Mouse (Mus musculus) CH12.LX (cell line): ENCODE measurements around the gene P4ha1. TPM values are rescaled to one million over a fixed set of nuclear protein-coding genes. Genes with fewer than 3 reads are reported as not detected.
A peak's percentile ranks its signal among the peaks of the same experiment; 100 is the strongest.

Experiments
- DNase-seq: peaks from one replicate; pipeline ENCODE4 v3.0.0-alpha.2; 2013; ENCODE audit errors: extremely low read depth
- H3K27ac ChIP-seq: 2 replicates; pipeline ENCODE4 v1.5.1; 2012; ENCODE audit warnings: low read depth, mild to moderate bottlenecking, control low read depth, moderate library complexity; ENCODE audit not compliant: insufficient read depth
- H3K27me3 ChIP-seq: replicated peaks from 2 replicates; pipeline ENCODE3; 2012; ENCODE audit warnings: inconsistent platforms
- H3K36me3 ChIP-seq, 2 experiments: replicated peaks in 1 of 2; 2 replicates each; pipeline versions ENCODE3 to v1.6.1; 2012; ENCODE audit warnings: inconsistent platforms in 1 of 2, low read length in 1 of 2, mild to moderate bottlenecking in 1 of 2, mixed read lengths in 1 of 2, moderate library complexity in 1 of 2; ENCODE audit not compliant: control insufficient read depth in 1 of 2, insufficient read depth in 1 of 2
- H3K4me1 ChIP-seq, 2 experiments: 2 replicates each; pipeline ENCODE4 v1.6.1; 2012; ENCODE audit warnings: inconsistent platforms in 1 of 2, moderate library complexity in 1 of 2; ENCODE audit not compliant: insufficient read depth in 2 of 2, control insufficient read depth in 1 of 2
- H3K4me2 ChIP-seq: 2 replicates; pipeline ENCODE4 v1.6.1; 2012; ENCODE audit warnings: low read depth, mild to moderate bottlenecking, control low read depth; ENCODE audit not compliant: poor library complexity, insufficient read depth, severe bottlenecking
- H3K4me3 ChIP-seq, 3 experiments: fragments of 150-350 bp in 1 of 3; sonication (generic) in 1 of 3; replicated peaks in 1 of 3; 2 replicates each; pipeline versions ENCODE3 to v1.5.1; 2011 to 2012; ENCODE audit warnings: low read depth in 2 of 3, low read length in 2 of 3, mild to moderate bottlenecking in 2 of 3, moderate library complexity in 2 of 3, control low read depth in 1 of 3, improper control_type of control experiment in 1 of 3, inconsistent platforms in 1 of 3, mixed read lengths in 1 of 3; ENCODE audit not compliant: poor library complexity in 1 of 3
- H3K79me2 ChIP-seq: replicated peaks from 2 replicates; pipeline ENCODE4 v1.6.1; 2012; ENCODE audit warnings: mild to moderate bottlenecking, moderate library complexity; ENCODE audit not compliant: control insufficient read depth, poor library complexity, insufficient read depth, severe bottlenecking; ENCODE audit errors: extremely low read depth
- H3K9ac ChIP-seq: 2 replicates; pipeline ENCODE4 v1.6.1; 2012; ENCODE audit warnings: low read depth, mild to moderate bottlenecking, control low read depth, moderate library complexity; ENCODE audit not compliant: insufficient read depth
- H3K9me3 ChIP-seq: replicated peaks from 2 replicates; pipeline ENCODE3; 2012; ENCODE audit warnings: low read length, inconsistent platforms, mixed read lengths
- BHLHE40 ChIP-seq: IDR thresholded peaks from 2 replicates; pipeline ENCODE4 v1.6.1; 2011; ENCODE audit warnings: mild to moderate bottlenecking, low read depth, low read length, improper control_type of control experiment
- CHD1 ChIP-seq: IDR thresholded peaks from 2 replicates; pipeline ENCODE4 v1.6.1; 2012; ENCODE audit warnings: low read depth, low read length, improper control_type of control experiment, inconsistent platforms
- CHD2 ChIP-seq: IDR thresholded peaks from 2 replicates; pipeline ENCODE4 v1.6.1; 2011; ENCODE audit warnings: low read length, improper control_type of control experiment
- CTCF ChIP-seq, 2 experiments: IDR thresholded peaks in 1 of 2; conservative IDR thresholded peaks in 1 of 2; 2 replicates each; pipeline ENCODE4 v1.5.1; 2011 to 2012; ENCODE audit warnings: low read depth in 2 of 2, low read length in 2 of 2, improper control_type of control experiment in 1 of 2, inconsistent platforms in 1 of 2, mild to moderate bottlenecking in 1 of 2, moderate library complexity in 1 of 2
- ELF1 ChIP-seq: IDR thresholded peaks from 2 replicates; pipeline ENCODE4 v1.6.1; 2014; ENCODE audit warnings: low read depth, mild to moderate bottlenecking, inconsistent platforms, low read length, improper control_type of control experiment
- EP300 ChIP-seq: IDR thresholded peaks from 2 replicates; pipeline ENCODE4 v1.6.1; 2011; ENCODE audit warnings: low read length, improper control_type of control experiment
- ETS1 ChIP-seq: conservative IDR thresholded peaks from 2 replicates; pipeline ENCODE4 v1.6.1; 2012; ENCODE audit warnings: low read depth, mild to moderate bottlenecking, inconsistent platforms, low read length, improper control_type of control experiment, moderate library complexity
- GABPA ChIP-seq: IDR thresholded peaks from 2 replicates; pipeline ENCODE4 v1.6.1; 2012; ENCODE audit warnings: low read depth, low read length, improper control_type of control experiment, inconsistent platforms; ENCODE audit not compliant: insufficient replicate concordance
- HCFC1 ChIP-seq: IDR thresholded peaks from 2 replicates; pipeline ENCODE4 v1.6.1; 2012; ENCODE audit warnings: low read depth, mild to moderate bottlenecking, inconsistent platforms, low read length, improper control_type of control experiment
- IRF4 ChIP-seq: IDR thresholded peaks from 2 replicates; pipeline ENCODE4 v1.6.1; 2014; ENCODE audit warnings: low read depth, mild to moderate bottlenecking, inconsistent platforms, low read length, improper control_type of control experiment
- JUND ChIP-seq: conservative IDR thresholded peaks from 2 replicates; pipeline ENCODE4 v1.6.1; 2011; ENCODE audit warnings: low read depth, low read length, improper control_type of control experiment
- KAT2A ChIP-seq: IDR thresholded peaks from 2 replicates; pipeline ENCODE4 v1.6.1; 2012; ENCODE audit warnings: low read length, improper control_type of control experiment, inconsistent platforms; ENCODE audit not compliant: insufficient replicate concordance
- MAFK ChIP-seq: IDR thresholded peaks from 2 replicates; pipeline ENCODE4 v1.6.1; 2011; ENCODE audit warnings: low read length, improper control_type of control experiment; ENCODE audit not compliant: insufficient replicate concordance
- MAX ChIP-seq: IDR thresholded peaks from 2 replicates; pipeline ENCODE4 v1.6.1; 2011; ENCODE audit warnings: low read length, improper control_type of control experiment
- MAZ ChIP-seq: IDR thresholded peaks from 2 replicates; pipeline ENCODE4 v1.6.1; 2012; ENCODE audit warnings: low read depth, mild to moderate bottlenecking, inconsistent platforms, low read length, improper control_type of control experiment, moderate library complexity
- MXI1 ChIP-seq: IDR thresholded peaks from 2 replicates; pipeline ENCODE4 v1.6.1; 2011; ENCODE audit warnings: mild to moderate bottlenecking, low read depth, low read length, improper control_type of control experiment
- MYC ChIP-seq: IDR thresholded peaks from 2 replicates; pipeline ENCODE4 v1.6.1; 2011; ENCODE audit warnings: low read depth, mild to moderate bottlenecking, improper control_type of control experiment, low read length
- NELFE ChIP-seq: IDR thresholded peaks from 2 replicates; pipeline ENCODE4 v1.6.1; 2011; ENCODE audit warnings: low read depth, low read length, improper control_type of control experiment
- NRF1 ChIP-seq: IDR thresholded peaks from 2 replicates; pipeline ENCODE4 v1.6.1; 2014; ENCODE audit warnings: low read depth, mild to moderate bottlenecking, inconsistent platforms, low read length, improper control_type of control experiment, moderate library complexity
- PAX5 ChIP-seq: IDR thresholded peaks from 2 replicates; pipeline ENCODE4 v1.6.1; 2012; ENCODE audit warnings: low read length, inconsistent platforms, mixed read lengths
- POLR2A ChIP-seq: IDR thresholded peaks from 2 replicates; pipeline ENCODE4 v1.6.1; 2011; ENCODE audit warnings: low read depth, mild to moderate bottlenecking, improper control_type of control experiment, low read length
- RAD21 ChIP-seq: IDR thresholded peaks from 2 replicates; pipeline ENCODE4 v1.6.1; 2011; ENCODE audit warnings: low read depth, mild to moderate bottlenecking, low read length, improper control_type of control experiment, moderate library complexity
- SIN3A ChIP-seq: IDR thresholded peaks from 2 replicates; pipeline ENCODE4 v1.6.1; 2012; ENCODE audit warnings: low read length, improper control_type of control experiment, inconsistent platforms
- SMC3 ChIP-seq: IDR thresholded peaks from 2 replicates; pipeline ENCODE4 v1.6.1; 2011; ENCODE audit warnings: low read depth, low read length, improper control_type of control experiment
- TBP ChIP-seq: conservative IDR thresholded peaks from 2 replicates; pipeline ENCODE4 v1.6.1; 2011; ENCODE audit warnings: low read depth, low read length, improper control_type of control experiment
- TCF12 ChIP-seq: IDR thresholded peaks from 2 replicates; pipeline ENCODE4 v1.6.1; 2014; ENCODE audit warnings: low read depth, mild to moderate bottlenecking, inconsistent platforms, low read length, improper control_type of control experiment
- USF1 ChIP-seq: IDR thresholded peaks from 2 replicates; pipeline ENCODE4 v1.6.1; 2014; ENCODE audit warnings: low read depth, mild to moderate bottlenecking, inconsistent platforms, low read length, improper control_type of control experiment
- USF2 ChIP-seq: conservative IDR thresholded peaks from 2 replicates; pipeline ENCODE4 v1.6.1; 2011; ENCODE audit warnings: low read depth, low read length, improper control_type of control experiment
- ZC3H11A ChIP-seq: IDR thresholded peaks from 2 replicates; pipeline ENCODE4 v1.6.1; 2012; ENCODE audit warnings: low read depth, mild to moderate bottlenecking, inconsistent platforms, low read length, improper control_type of control experiment
- ZKSCAN1 ChIP-seq: IDR thresholded peaks from 2 replicates; pipeline ENCODE4 v1.6.1; 2012; ENCODE audit warnings: low read depth, inconsistent platforms, low read length, improper control_type of control experiment, borderline replicate concordance
- ZMIZ1 ChIP-seq: IDR thresholded peaks from 2 replicates; pipeline ENCODE4 v1.6.1; 2012; ENCODE audit warnings: low read depth, mild to moderate bottlenecking, inconsistent platforms, low read length, improper control_type of control experiment
- ZNF384 ChIP-seq: IDR thresholded peaks from 2 replicates; pipeline ENCODE4 v1.6.1; 2012; ENCODE audit warnings: low read depth, low read length, improper control_type of control experiment, inconsistent platforms
- dilution Hi-C: fragments of 300-500 bp; cut with MboI; formaldehyde crosslinking; loops from 2 replicates; pipeline ENCODE4 v1.14.3; 2020; ENCODE audit warnings: low sequenced_read_pairs; ENCODE audit not compliant: extremely low pct_unique_long_range_greater_than_20kb, extremely low pct_ligation_motif_present
- in situ Hi-C: fragments of 300-500 bp; cut with MboI; formaldehyde crosslinking; loops from 3 replicates; pipeline ENCODE4 v1.14.3; 2019; ENCODE audit warnings: low sequenced_read_pairs, low pct_ligation_motif_present, low pct_unique_long_range_greater_than_20kb, mixed read lengths
- polyA plus RNA-seq: library from polyadenylated mRNA; unstranded; fragments of >175 nt; gene quantifications from 2 replicates; pipeline ENCODE4 v1.2.1, GENCODE M21; 2012; ENCODE audit warnings: low read depth; ENCODE audit not compliant: insufficient read length
- total RNA-seq, 2 experiments: library from RNA; depleted of rRNA; stranded (reverse); fragments of 300-350 nt in 1 of 2; fragments of >200 nt in 1 of 2; gene quantifications; 2 replicates each; pipeline ENCODE4 v1.2.3; 2012 to 2014

Gene P4ha1
- total and polyA plus RNA-seq, 3 experiments, result 38.4 to 138 (median 87.2) TPM

GRCm38 (mm10) chr10:59292558-59292957 is 30.5 kb upstream of the P4ha1 start:
- peak; percentile 99 for TF ChIP-seq SMC3
- TF ChIP-seq MYC, result peak; percentile 96
- TF ChIP-seq CHD2, result no peak
- TF ChIP-seq ZKSCAN1, result no peak
- no peak for TF ChIP-seq MXI1
- peak; percentile 69; the same call in 1 of the 2 replicates for TF ChIP-seq BHLHE40
- TF ChIP-seq MAX, result peak; percentile 94
- TF ChIP-seq USF2, result no peak
- TF ChIP-seq POLR2A, result no peak
- TF ChIP-seq CTCF (conservative IDR thresholded peaks at IDR 0.05 in 1 of 2, IDR thresholded peaks at IDR 0.05 in 1 of 2; ENCODE audit: low read depth in 2 of 2, low read length in 2 of 2), result peak; percentile 85 to 99
- TF ChIP-seq ZC3H11A, result peak; percentile 97
- no peak for TF ChIP-seq JUND
- TF ChIP-seq ZMIZ1, result no peak
- TF ChIP-seq NELFE, result no peak
- TF ChIP-seq RAD21, result peak; percentile 97
- no peak for TF ChIP-seq IRF4
- no peak overlapping the region for H3K4me3 ChIP-seq
- no peaks in the 10 kb centered on the region for H3K27me3 ChIP-seq
- H3K9ac ChIP-seq, result no peak overlapping the region
- dilution Hi-C loops (no loop called here), in situ Hi-C loops (loop anchor here (25.0 kb wide), 1 partner anchor 480 kb away; the partner anchor contains the start of gene Sh3rf3)
- H3K27ac ChIP-seq, result no peak overlapping the region
- peaks cover 12 to 37% of the 10 kb centered on the region in 2 experiments for H3K4me1 ChIP-seq
- H3K4me2 ChIP-seq, result no peak overlapping the region
- H3K79me2 ChIP-seq, result no peaks in the 10 kb centered on the region
- H3K9me3 ChIP-seq, result no peaks in the 10 kb centered on the region
- no peaks in the 10 kb centered on the region for H3K36me3 ChIP-seq
- DNase-seq, result peak; percentile 93

GRCm38 (mm10) chr10:59295241-59295811 is 27.8 kb upstream of the P4ha1 start:
- no peak overlapping the region for H3K9ac ChIP-seq
- H3K36me3 ChIP-seq, result no peaks in the 10 kb centered on the region
- H3K9me3 ChIP-seq, result no peaks in the 10 kb centered on the region
- H3K27me3 ChIP-seq, result no peaks in the 10 kb centered on the region
- no peak overlapping the region for H3K4me2 ChIP-seq
- peak overlapping the region in 1 of 3 experiments; percentile 10 for H3K4me3 ChIP-seq
- H3K79me2 ChIP-seq, result no peaks in the 10 kb centered on the region
- in situ Hi-C loops, result loop anchor here (25.0 kb wide), 1 partner anchor 483 kb away; the partner anchor contains the start of gene Sh3rf3
- H3K4me1 ChIP-seq, result peaks cover 12 to 33% of the 10 kb centered on the region in 2 experiments
- no peak overlapping the region for H3K27ac ChIP-seq
- dilution Hi-C loops, result no loop called here
- peak; percentile 76 for DNase-seq
- TF ChIP-seq USF1, result peak; percentile 34
- peak; percentile 98 for TF ChIP-seq MAX
- TF ChIP-seq MAFK, result no peak
- TF ChIP-seq HCFC1, result no peak
- TF ChIP-seq KAT2A, result no peak
- TF ChIP-seq ZMIZ1, result no peak
- 0 out of 2 replicates have a peak, but pooled peaks have one; percentile 43 for TF ChIP-seq BHLHE40
- TF ChIP-seq MAZ, result no peak
- TF ChIP-seq JUND, result no peak
- TF ChIP-seq ELF1, result no peak
- TF ChIP-seq GABPA, result no peak
- peak; percentile 69 for TF ChIP-seq SIN3A
- peak; percentile 33; the same call in 1 of the 2 replicates for TF ChIP-seq NRF1
- peak; percentile 67 for TF ChIP-seq ZC3H11A
- TF ChIP-seq IRF4, result 0 out of 2 replicates have a peak, but pooled peaks have one; percentile 13
- TF ChIP-seq CHD1, result no peak
- no peak for TF ChIP-seq TBP
- TF ChIP-seq EP300, result no peak
- TF ChIP-seq ETS1, result no peak
- TF ChIP-seq TCF12, result 0 out of 2 replicates have a peak, but pooled peaks have one; percentile 46
- TF ChIP-seq USF2, result peak; percentile 29
- no peak for TF ChIP-seq ZNF384
- TF ChIP-seq PAX5, result no peak
- TF ChIP-seq MXI1, result peak; percentile 95
